Mouse (Mus musculus) T-helper 1 cell (primary cell): ENCODE data around the gene Bcl11a.

Experiments
- in situ Hi-C: fragments of 300-600 bp; cut with MboI, MseI; formaldehyde crosslinking; loops from one replicate; pipeline ENCODE4 v1.15.1; 2025; ENCODE audit warnings: high pct_unique_total_duplicates

The Bcl11a gene

GRCm38 (mm10) chr11:24079392-24080391 lies 1.8 kb downstream of the Bcl11a start:
- in situ Hi-C loops = no loop called here

GRCm38 (mm10) chr11:24080541-24080940 lies 2.7 kb downstream of the Bcl11a start:
- in situ Hi-C loops = no loop called here

- in situ Hi-C loops = no loop called here
Measured at GRCm38 (mm10) chr11:24081016-24081686, 3.3 kb downstream of the Bcl11a start.

GRCm38 (mm10) chr11:24081687-24082384 lies 4.0 kb downstream of the Bcl11a start:
- in situ Hi-C loops = no loop called here

GRCm38 (mm10) chr11:24082385-24083075 lies 4.7 kb downstream of the Bcl11a start:
- in situ Hi-C loops = no loop called here

- in situ Hi-C loops = no loop called here
Measured at GRCm38 (mm10) chr11:24083076-24083405, 5.2 kb downstream of the Bcl11a start.

GRCm38 (mm10) chr11:24083423-24083822 lies 5.6 kb downstream of the Bcl11a start:
- in situ Hi-C loops = no loop called here

- in situ Hi-C loops = no loop called here
Measured at GRCm38 (mm10) chr11:24084077-24084476, 6.2 kb downstream of the Bcl11a start.

GRCm38 (mm10) chr11:24084590-24084989 lies 6.7 kb downstream of the Bcl11a start:
- in situ Hi-C loops = no loop called here

- in situ Hi-C loops = no loop called here
Measured at GRCm38 (mm10) chr11:24085986-24086385, 8.1 kb downstream of the Bcl11a start.

- in situ Hi-C loops = no loop called here
Measured at GRCm38 (mm10) chr11:24087069-24087468, 9.2 kb downstream of the Bcl11a start.

GRCm38 (mm10) chr11:24090443-24090842 lies 12.6 kb downstream of the Bcl11a start:
- in situ Hi-C loops = no loop called here

- in situ Hi-C loops = no loop called here
Measured at GRCm38 (mm10) chr11:24091393-24092080, 13.7 kb downstream of the Bcl11a start.

GRCm38 (mm10) chr11:24092618-24093017 lies 14.8 kb downstream of the Bcl11a start:
- in situ Hi-C loops = no loop called here

- in situ Hi-C loops = no loop called here
Measured at GRCm38 (mm10) chr11:24094086-24094487, 16.2 kb downstream of the Bcl11a start.

GRCm38 (mm10) chr11:24095236-24095635 lies 17.4 kb downstream of the Bcl11a start:
- in situ Hi-C loops = no loop called here

- in situ Hi-C loops = no loop called here
Measured at GRCm38 (mm10) chr11:24095656-24096353, 17.9 kb downstream of the Bcl11a start.

- in situ Hi-C loops = no loop called here
Measured at GRCm38 (mm10) chr11:24096483-24096882, 18.6 kb downstream of the Bcl11a start.

GRCm38 (mm10) chr11:24097026-24097425 lies 19.2 kb downstream of the Bcl11a start:
- in situ Hi-C loops = no loop called here

- in situ Hi-C loops = no loop called here
Measured at GRCm38 (mm10) chr11:24098069-24098468, 20.2 kb downstream of the Bcl11a start.
